Mouse (Mus musculus) brain, adult 2 months (tissue): ENCODE results near the gene Cyp2s1.
"Not testable (repeated sequence)": the region's sequence is repeated elsewhere in the genome, so short reads cannot be mapped to it uniquely, and the experiment has no call there.

ENCODE experiments used
- DNase-seq: peaks from one replicate; pipeline ENCODE4 v3.0.0; 2011; ENCODE audit warnings: low read depth, low spot score

The Cyp2s1 gene

DNA sequence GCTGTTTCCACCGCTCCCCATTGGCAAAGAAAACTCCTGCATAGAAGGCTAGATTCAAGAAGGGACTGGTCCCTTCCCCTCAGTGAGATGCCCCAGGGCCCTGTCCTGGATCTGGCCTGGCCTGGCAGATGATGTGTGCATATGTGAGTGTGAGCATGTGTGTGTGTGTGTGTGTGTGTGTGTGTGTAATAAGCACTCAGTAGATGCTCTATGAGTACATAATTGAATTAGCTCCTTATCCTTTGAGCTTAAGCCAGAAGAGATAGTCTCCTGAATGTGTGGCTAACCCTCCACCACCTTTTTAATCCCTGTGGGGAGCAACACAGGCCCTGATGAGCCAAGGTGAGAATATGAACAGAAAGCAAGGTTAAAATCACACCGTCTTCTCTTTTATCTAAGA lies 5.0 kb downstream of the Cyp2s1 start:
- no peak for DNase-seq

DNA sequence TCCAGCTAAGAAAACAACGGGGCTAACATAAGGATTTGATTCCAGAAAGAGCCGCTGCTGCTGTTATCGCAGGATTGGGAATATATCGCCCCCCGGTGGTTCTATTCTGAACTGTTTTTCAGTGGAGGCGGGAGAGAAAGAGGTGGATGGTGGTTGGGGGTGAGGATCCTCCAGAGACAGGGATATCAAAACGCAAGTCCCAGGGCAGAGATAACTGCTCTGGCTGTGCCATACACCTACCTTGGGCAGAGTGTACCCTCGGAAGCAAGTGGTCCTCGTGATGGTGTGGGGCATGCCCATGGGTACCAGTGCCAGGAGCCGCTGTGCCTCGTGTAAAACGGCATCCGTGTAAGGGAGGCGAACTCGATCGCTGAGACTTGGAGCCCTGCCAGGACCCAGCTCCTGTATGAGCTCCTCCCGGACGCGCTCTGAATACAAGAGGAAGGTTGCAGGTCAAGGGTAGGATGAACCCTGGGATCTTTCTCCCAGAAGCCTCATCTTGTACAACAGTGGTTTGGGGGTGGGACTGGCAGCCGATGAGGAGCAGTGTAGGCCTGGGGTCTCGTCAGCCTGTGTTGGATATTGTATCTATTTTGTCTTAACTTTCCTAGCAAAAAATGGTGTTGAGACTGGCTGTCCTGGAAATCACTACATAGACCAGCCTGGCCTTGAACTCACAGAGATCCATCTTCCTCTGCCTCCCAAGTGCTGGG lies 10.9 kb downstream of the Cyp2s1 start:
- peak; percentile 76 for DNase-seq

DNA sequence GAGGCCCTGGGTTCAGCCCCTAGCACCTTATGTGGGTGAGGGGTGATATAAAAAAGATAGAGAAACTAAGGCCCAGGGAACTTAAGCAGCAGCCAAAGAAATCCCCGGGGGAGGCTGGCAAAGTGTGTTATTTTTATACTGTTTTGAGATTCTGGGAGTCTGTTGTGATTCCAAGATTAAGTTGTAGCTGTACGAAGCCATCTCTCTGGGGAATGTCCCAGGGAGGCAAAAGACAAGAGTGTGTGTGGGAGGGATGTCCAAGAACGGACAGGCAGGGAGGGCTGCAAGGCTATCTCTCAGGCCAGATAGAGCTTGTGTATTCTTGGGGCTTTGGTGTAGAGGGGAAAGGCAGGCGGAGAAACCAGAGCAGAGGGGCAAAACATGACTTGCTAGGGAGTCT lies 11.9 kb downstream of the Cyp2s1 start:
- DNase-seq: peak; percentile 17

DNA sequence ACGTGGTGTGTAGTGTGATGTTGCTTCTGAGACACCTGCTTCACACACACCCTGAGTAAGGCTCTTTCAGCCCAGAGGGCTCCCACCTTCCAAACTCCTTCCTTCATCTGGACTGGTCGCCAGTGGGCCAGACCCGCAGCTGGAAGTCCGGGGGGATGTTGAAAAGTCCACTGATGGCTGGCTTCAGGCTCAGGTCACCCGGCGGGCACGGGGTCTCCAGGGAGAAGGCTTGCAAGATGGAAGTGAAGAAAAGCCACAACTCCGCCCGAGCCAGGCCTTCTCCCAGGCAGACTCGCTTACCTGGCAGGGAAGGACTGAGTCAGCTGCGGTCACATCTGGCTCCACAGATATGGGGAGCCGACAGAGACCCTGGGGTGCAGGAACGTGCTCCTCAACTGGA lies 13.3 kb downstream of the Cyp2s1 start:
- no peak for DNase-seq

DNA sequence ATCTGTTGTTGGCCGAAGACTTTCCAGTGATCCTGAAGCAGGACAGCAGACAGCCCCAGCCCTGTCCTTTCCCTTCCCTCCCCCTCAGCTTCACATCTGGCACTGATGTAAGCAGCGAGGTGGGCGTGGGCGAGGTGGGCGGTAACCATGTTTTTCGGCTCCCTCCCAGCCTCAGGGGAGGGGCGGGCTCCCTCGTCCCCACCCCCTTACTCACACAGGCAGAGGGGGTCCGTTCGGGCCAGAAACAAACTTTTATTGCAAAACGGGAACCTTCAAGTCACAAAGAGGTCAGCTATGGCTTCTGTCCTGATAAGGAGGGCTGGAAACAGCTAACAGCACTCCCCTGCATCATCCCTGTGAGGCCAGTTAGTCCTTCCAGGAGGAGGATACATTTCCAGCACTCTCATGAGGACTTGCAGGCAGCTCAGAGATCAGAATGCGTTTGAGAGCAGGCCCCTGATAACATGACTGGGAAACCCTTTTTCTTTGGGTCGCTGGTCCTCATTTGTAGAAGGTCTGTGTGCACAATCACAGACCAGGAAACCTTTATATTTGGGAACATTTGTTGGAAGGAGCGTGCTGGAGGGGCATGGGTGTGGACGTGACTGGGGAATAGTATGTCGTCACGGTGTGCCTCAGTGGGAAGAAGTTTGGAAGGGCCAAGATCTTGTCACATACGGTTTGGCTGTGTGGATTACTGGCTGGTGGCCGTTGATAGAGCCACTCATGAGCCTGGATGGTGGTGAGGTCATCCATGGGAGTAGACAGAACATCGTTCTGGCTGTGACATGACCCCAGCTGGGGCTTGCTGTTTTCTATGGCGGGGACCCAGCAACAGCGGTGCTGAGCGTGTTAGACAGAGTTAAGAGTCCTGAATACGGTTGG lies 14.2 kb downstream of the Cyp2s1 start:
- no peak for DNase-seq

DNA sequence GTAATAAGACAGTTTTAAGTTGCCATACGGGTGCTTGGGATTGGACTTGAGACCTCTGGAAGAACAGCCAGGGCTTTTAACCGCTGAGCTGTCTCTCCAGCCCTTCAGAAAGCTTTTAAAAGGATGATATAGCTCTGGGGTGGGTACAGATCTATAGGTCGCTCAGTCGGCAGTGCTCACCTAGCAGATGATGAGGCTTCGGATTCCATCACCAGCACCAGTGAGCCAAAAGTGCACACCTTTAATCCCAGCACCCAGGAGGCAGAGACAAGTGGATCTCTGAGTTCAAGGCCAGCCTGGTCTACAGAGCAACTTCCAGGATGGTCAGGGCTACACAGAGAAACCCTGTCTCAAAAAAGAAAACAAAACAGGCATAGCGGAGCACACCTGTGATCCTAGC lies 15.7 kb downstream of the Cyp2s1 start:
- DNase-seq: no peak

DNA sequence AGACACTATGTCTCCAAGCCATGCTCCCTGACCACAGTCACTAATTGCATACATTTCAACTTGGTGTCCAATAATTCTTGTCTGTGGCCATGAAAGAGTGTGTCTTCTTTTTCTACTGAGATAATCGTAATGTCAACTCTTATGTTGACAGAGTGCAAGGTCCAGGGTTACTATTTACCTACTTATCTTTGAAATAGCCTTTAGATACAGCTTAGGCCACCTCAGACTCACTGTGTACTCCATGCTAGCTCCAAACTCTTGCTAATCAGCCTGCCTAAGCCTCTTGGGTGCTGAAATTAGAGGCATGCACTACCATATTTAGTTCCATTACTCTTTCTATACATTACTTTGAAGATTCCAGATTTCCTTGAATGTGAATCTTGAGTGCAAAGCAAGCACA lies 17.3 kb downstream of the Cyp2s1 start:
- no peak for DNase-seq

DNA sequence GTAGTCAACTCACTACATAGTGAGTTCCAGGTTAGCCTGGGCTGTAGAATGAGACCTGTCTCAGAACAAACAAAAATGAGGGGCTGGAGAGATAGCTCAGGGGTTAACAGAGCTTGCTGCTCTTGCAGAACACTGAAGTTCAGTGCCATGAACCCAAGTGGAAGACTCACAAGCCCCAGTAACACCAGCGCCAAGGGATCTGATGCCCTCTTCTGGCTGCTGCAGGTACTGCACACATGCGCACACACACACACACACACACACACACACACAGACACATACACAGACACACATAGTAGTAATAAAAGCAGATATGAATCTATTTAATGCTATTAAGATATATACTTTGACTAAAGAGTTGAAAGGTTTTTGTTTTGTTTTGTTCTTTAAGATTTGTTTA lies 18.2 kb downstream of the Cyp2s1 start:
- DNase-seq: no peak

DNA sequence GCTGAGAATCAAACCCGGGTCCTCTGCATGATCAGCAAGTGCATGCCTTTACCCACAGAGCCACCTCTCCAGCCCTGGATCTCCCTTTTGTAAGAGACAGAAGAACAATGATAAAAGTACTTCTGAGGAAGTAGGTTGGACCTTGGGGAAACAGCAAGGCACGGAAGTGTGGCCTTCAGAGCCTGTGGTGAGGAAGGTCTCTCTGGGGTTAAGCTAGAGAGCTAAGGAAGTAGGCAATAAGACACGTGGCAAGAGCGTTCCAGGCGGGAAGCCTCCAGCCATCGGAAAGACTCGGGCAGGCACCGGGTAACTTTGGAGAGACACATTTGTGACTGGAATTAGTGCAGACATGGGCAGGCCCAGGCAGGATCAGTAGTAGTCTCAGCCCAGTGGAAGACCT lies 21.9 kb downstream of the Cyp2s1 start:
- DNase-seq: no peak

DNA sequence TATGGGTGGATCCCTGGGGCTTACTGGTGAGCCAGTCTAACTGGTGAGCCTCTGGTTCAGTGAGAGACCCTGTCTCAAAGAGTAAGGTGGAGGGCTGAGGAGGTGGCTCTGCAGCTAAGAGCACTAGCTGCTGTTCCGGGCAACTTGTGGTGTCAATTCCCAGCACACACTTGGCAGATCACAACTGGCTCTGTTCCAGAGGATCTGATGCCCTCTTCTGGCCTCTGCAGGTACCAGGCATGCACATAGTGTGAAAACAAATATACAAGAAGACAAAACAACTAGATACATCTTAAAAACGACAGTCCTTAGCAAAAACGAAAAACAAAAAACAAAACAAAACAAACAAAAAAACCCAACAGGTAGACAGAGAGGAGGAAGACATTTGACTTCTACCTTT lies 23.0 kb downstream of the Cyp2s1 start:
- no peak for DNase-seq

DNA sequence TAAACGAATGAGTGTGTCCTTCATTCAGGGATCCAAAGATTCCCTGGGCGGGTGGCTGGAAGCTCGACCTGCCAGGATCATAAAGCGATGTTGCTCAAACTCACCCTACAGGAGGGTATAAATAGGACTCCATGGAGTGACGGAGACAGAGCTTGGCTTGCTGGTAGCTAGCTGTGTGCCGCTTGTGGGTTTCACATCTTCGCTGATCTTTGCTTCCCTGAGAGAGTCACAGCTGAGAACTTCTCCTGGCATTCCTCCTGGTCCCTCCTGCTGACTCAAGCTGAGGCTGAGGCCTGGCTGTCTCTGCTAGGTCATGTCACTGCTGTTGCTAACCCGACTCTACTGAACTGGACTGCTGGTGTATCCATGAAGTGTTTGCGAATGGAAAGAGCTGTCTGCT lies 23.7 kb downstream of the Cyp2s1 start:
- DNase-seq: not testable (repeated sequence)

DNA sequence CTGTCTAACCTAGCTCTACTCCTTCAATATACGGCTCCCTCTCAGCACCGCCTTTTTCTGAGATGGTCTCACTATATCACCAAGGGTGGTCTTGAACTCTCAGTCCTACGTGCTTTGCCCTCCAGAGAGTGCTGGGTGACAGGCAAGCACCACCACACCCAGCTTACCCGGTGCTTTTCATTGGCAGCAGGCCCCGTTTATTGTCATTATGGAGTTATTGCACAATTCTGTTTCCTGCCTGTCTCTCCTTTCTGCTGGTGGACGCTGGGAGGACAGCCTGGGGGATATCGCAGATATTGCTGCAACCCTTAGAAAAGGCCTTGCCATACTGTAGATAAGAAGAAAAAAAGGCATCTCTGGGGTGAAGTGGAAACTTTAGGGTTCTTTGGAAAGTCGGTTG lies 26.1 kb downstream of the Cyp2s1 start:
- no peak for DNase-seq

DNA sequence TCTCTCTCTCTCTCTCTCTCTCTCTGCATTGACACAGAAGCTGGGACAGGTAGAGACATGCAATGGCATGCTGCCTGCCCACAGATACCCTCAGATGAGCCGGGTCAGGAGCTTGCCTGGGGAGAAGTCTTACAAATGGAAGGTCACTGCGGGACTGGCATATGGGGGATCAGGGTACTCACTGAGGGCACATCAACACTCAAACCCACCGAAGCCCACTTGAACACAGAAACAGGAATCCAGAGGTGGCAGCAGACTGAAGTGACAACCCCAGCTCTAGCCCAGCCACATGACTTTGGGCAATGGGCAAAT lies 27.6 kb downstream of the Cyp2s1 start:
- no peak for DNase-seq

DNA sequence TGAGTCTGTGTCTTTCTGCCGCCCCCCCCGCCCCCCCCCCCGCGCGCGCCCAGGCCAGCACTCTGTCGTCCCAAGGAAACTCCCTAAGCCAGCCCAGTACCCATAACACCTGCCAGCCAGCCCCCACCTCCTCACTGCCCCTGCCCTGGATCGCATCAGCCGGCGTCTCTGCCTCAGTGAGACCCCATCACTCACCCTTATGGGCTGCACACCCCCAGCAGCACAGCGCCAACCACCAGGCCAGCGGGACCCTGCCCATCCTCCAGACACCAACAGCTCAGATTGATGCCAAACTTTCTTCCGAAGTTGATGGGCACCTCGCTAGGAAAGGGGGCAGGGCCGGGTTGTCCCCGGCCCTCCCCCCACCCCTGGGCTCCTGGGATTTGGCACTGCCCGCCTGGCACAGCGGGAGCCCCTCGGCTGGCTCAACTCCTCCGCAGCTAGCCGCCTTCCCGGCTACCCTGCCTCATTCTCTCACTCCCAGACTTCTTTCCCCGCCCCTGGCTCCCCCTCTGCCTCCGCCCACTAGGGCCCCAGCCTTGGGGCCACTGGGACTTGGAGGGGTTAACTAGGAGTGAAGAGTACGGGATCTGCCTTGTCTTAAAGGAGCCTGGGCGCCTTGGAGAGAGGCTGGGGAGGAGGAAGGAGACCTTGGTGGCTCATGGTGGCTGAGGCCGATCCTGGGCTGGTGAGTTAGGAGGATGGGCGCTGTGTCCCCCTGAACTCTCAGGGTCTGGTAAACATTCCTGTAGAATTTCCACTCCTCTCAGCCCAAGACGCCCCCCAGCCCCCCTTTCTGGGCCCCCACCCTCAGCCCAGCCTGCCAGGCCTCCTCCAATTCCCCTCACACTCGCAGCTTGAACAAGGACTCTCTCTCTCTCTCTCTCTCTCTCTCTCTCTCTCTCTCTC lies 28.2 kb downstream of the Cyp2s1 start, which contains the start of gene Axl:
Axl (minus strand) TSS at position 486 of the 909 bp plus-strand sequence.
- DNase-seq: peak; percentile 13

DNA sequence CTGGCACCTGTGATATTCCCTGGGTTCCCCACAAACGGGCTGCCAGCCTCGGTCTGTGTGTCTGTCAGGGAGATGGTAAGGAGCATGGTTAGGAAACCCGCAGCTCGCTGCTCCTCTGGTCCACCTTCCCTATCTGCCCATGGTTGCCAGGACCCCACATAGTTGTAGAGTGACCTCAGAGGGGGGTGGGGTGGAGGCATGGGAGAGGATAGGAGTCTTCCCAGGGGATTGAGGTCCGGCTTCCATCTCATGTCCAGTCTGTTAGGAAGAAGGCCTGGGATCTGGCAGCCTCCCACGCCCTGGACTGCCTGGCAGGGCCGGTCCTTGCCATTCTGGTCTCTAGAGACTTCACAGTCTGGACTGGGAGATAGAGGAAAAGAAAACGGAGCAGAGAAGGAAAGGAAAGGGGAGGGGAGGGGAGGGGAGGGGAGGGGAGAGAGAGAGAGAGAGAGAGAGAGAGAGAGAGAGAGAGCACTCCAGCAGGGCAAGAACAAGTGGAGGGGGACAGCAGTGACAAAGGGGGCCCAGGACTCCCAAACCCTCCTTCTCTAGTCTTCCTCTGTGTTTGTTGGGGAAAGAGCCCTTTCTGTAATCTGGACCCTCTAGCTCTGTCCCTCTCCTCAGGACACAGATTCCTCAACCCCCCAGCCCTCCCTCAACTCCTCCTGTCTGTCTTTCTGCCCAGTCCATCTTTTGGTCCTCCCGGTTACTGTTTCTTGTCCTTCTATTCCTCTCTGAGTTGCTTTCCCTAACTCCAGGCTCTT lies 29.1 kb downstream of the Cyp2s1 start:
- DNase-seq: no peak

DNA sequence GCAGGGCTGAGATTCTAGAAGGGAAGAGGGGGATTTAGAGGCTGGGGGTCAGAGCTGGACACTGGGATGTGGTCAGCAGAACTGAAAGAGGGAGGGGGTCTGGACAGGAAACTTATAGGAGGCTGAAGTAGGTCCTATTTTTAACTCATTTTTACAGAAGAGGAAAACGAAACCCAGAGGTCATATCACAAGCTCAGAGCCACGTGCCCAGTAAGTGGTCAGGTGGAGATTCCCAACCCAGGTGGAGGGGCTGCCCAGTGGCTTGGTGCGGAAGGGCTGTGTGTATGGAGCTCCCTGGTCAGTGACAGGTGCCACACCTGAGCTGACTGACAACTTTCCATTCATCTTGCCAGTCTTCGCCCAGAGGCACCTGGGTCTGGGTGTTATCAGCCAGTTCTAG lies 29.7 kb downstream of the Cyp2s1 start:
- DNase-seq: no peak

DNA sequence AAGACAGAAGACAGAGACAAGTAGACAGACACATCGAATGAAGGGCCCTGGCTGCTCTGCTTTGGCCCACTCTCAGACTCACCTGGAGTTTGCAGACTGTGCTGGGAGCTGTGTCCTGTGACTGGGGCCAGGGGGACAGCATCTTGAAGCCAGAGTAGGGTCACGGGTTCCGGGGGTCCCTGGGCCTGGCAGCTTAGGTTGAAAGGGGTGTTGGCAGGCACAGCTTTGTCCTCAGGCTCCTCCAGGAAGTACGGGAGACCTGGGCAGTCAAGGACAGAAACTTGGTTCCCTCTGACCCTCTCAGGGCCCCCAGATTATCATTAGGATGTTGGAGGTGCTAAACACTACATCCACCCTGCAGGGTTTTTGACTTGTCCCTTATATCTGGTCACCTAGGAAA lies 31.0 kb downstream of the Cyp2s1 start:
- DNase-seq: no peak

DNA sequence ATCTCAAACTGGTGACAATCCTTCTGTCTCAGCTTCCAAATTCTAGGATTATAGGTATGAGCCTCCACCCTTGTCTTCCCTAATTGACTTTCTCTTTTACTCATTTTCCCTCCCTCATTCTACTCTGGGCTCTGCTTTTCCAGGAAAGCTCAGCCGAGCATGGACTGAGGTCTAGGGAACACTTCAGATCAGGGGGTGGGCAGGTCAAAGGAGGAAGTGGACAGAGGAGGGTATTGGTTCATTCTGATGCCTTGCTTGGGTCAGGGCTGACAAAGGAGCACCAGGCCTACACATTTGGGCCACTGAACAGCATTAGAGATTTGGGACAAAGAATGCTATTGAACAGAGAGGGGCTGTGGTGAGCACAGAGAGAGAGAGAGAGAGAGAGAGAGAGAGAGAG lies 31.9 kb downstream of the Cyp2s1 start:
- DNase-seq: no peak

DNA sequence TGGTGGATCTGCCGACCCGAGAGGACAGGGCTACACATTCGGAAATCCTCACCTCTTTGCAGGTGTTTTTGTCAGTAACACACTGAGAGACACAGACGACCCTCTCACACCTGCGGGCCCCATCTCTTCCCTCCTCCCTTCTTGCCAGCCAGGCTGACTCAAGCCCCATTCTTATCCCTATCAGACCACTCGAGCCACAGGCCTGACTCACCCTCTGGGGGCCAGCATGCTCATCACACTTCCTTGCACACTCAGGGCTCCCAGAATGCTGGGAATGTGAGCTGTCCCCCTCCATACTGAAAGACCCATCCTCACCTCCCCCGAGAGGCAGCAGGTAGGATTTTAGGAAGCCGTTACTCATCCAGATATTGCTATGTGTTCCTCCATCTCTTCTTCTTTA lies 33.0 kb downstream of the Cyp2s1 start:
- DNase-seq: no peak

DNA sequence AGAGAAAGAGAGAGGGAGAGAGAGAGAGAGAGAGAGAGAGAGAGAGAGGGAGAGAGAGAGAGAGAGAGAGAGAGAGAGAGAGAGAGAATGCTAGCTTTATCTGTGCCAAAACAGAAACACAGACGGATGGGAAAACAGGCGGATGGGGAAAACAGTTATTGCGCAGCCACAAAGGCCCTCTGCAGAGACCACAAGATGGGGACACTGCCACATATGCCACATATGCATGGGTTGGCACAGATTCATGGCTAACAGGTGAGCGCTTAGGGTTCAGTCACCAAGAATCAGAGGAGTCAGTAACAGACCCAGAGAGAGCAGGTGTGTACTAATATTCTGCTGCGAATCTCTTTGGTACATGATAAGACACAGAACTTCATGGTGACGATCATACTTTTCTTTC lies 34.0 kb downstream of the Cyp2s1 start:
- DNase-seq: no peak

DNA sequence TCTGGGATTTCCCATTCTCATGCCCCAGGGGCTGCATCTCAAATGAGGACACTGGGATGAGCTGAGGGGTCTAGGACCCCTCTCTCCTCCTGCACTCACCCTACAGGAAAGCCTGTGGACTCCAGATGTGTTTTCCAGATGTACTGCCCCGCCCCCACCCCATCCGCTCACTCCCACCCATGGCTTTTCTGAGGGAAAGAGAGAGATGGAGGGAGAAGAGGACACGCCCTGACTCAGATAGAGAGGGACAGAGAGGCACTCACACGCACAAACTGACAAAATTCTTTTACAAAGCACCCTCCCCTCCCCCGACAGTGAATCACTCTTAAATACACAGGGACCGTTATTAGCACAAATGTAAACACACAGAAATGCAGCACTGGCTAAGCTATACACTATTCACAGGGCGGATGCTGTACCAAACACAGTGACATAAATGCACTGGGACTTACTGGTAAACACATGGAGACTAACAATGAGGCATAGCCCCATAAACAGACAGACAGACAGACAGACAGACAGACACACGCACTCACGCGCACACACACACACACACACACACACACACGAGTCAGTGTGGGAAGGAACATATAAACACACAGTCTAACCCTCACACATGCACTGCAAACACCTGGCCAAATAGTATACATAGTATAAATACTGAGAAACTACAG lies 34.6 kb downstream of the Cyp2s1 start:
- peak; percentile 24 for DNase-seq
